Mouse (Mus musculus) left cerebral cortex, postnatal 14 days (tissue): ENCODE results near the gene Usmg5. TPM values are rescaled to one million over a fixed set of nuclear protein-coding genes. Genes with fewer than 3 reads are reported as not detected.
"Not testable (repeated sequence)": the region's sequence is repeated elsewhere in the genome, so short reads cannot be mapped to it uniquely, and the experiment has no call there.

ENCODE experiments used
- DNase-seq, 2 experiments: peaks; one replicate each; pipeline ENCODE4 v3.0.0; 2021 to 2022; ENCODE audit warnings: low spot score in 2 of 2, mixed read lengths in 1 of 2
- intact Hi-C: fragments of 180-260 bp; cut with DNase I; formaldehyde crosslinking; loops from one replicate; pipeline ENCODE4 v1.15.1; 2025
- long read RNA-seq, 2 experiments: library from polyadenylated mRNA; stranded (forward); transcript quantifications; one replicate each; pipeline ENCODE4 v2.0.0; 2021
- total RNA-seq, 2 experiments: library from RNA; stranded (reverse); gene quantifications; 2 replicates each; pipeline ENCODE4 v1.2.3; 2021

Gene Usmg5
- 100 to 1,000 TPM; 844 to 869 TPM for total RNA-seq
- long read RNA-seq, experiment 1, transcript Usmg5-201 (4 exons, 362 nt), result major isoform, 302 of 314 reads
- long read RNA-seq, experiment 1, partial matches to known transcripts, result 5 of 314 reads
- long read RNA-seq, experiment 1, other reads (novel, unspliced or antisense), result 6 of 314 reads
- long read RNA-seq, experiment 2, transcript Usmg5-201 (4 exons, 362 nt), result major isoform, 231 of 241 reads
- long read RNA-seq, experiment 2, partial matches to known transcripts, result 4 of 241 reads
- long read RNA-seq, experiment 2, other reads (novel, unspliced or antisense), result 5 of 241 reads

GRCm38 (mm10) chr19:47090550-47091156, at the start of gene Usmg5, which contains the start of gene Pdcd11:
Gene Usmg5 (minus strand): TSS chr19:47090647.
Gene Pdcd11 (plus strand): TSS chr19:47090768.
- intact Hi-C loops, result no loop called here
- DNase-seq, result peak; percentile 98

GRCm38 (mm10) chr19:47139611-47140010, 49.2 kb upstream of the Usmg5 start:
- DNase-seq, intact Hi-C loops: not testable (repeated sequence)

- DNase-seq, result peak; percentile 62 to 73
- intact Hi-C loops, result no loop called here
Measured at GRCm38 (mm10) chr19:47137771-47138421, 47.4 kb upstream of the Usmg5 start, which contains the start of gene Calhm2. Gene Calhm2 (minus strand): TSS chr19:47138294.

- intact Hi-C loops, result no loop called here
- peak; percentile 37 to 52 for DNase-seq
Measured at GRCm38 (mm10) chr19:47137051-47137581, 46.7 kb upstream of the Usmg5 start.

- intact Hi-C loops, result no loop called here
- DNase-seq, result no peak
Measured at GRCm38 (mm10) chr19:47136170-47136569, 45.7 kb upstream of the Usmg5 start.

- no peak for DNase-seq
- intact Hi-C loops, result no loop called here
Measured at GRCm38 (mm10) chr19:47135568-47135967, 45.1 kb upstream of the Usmg5 start.

GRCm38 (mm10) chr19:47133161-47133560, 42.7 kb upstream of the Usmg5 start:
- intact Hi-C loops, result no loop called here
- DNase-seq, result peak; percentile 39 to 43

- no peak for DNase-seq
Measured at GRCm38 (mm10) chr19:47130551-47131125, 40.2 kb upstream of the Usmg5 start.

GRCm38 (mm10) chr19:47128835-47129234, 38.4 kb upstream of the Usmg5 start:
- DNase-seq, result no peak
- intact Hi-C loops, result no loop called here

More at GRCm38 (mm10) chr19:47130551-47131125, 40.2 kb upstream of the Usmg5 start:
- intact Hi-C loops, result no loop called here

- no peak for DNase-seq
- intact Hi-C loops, result no loop called here
Measured at GRCm38 (mm10) chr19:47128164-47128563, 37.7 kb upstream of the Usmg5 start.

GRCm38 (mm10) chr19:47122802-47123201, 32.4 kb upstream of the Usmg5 start:
- intact Hi-C loops, result no loop called here

GRCm38 (mm10) chr19:47121054-47121453, 30.6 kb upstream of the Usmg5 start:
- peak; percentile 37 to 64 for DNase-seq
- intact Hi-C loops, result loop anchor here (2.0 kb wide), 1 partner anchor 48 kb away; no protein-coding TSS in a partner anchor

More at GRCm38 (mm10) chr19:47122802-47123201, 32.4 kb upstream of the Usmg5 start:
- DNase-seq, result peak; percentile 34 to 36

GRCm38 (mm10) chr19:47118634-47119033, 28.2 kb upstream of the Usmg5 start:
- intact Hi-C loops, result no loop called here
- peak in 1 of 2 experiments; percentile 45 for DNase-seq

- intact Hi-C loops, result no loop called here
- no peak for DNase-seq
Measured at GRCm38 (mm10) chr19:47104641-47105271, 14.3 kb upstream of the Usmg5 start.

- intact Hi-C loops, result no loop called here
- DNase-seq, result no peak
Measured at GRCm38 (mm10) chr19:47101080-47101479, 10.6 kb upstream of the Usmg5 start.

- DNase-seq, result peak in 1 of 2 experiments; percentile 10
- intact Hi-C loops, result no loop called here
Measured at GRCm38 (mm10) chr19:47089718-47090525, 525 bp downstream of the Usmg5 start.

GRCm38 (mm10) chr19:47088226-47088625, 2.2 kb downstream of the Usmg5 start:
- no peak for DNase-seq
- intact Hi-C loops, result no loop called here

- intact Hi-C loops, result loop anchor here (2.0 kb wide), 1 partner anchor 17 kb away; the partner anchor contains the start of gene Pcgf6
- peak; percentile 79 to 86 for DNase-seq
Measured at GRCm38 (mm10) chr19:47067924-47068611, 22.4 kb downstream of the Usmg5 start.
